Mouse (Mus musculus): Measurements from ENCODE around the gene Rps13. TPM values are rescaled to one million over a fixed set of nuclear protein-coding genes. Genes with fewer than 3 reads are reported as not detected.

Rps13 gene
- total RNA-seq, 1 experiment from 2014 or later: 444 TPM

- no peak for DNase-seq
Measured at GRCm38 (mm10) chr7:116292377-116292776, 41.6 kb downstream of the Rps13 start.

GRCm38 (mm10) chr7:116290559-116290958, 43.4 kb downstream of the Rps13 start:
- no peak for DNase-seq

GRCm38 (mm10) chr7:116288996-116289395, 45.0 kb downstream of the Rps13 start:
- DNase-seq: no peak

- DNase-seq: no peak
Measured at GRCm38 (mm10) chr7:116287959-116288358, 46.0 kb downstream of the Rps13 start.

- no peak for DNase-seq
Measured at GRCm38 (mm10) chr7:116286611-116287355, 47.2 kb downstream of the Rps13 start.

DNA sequence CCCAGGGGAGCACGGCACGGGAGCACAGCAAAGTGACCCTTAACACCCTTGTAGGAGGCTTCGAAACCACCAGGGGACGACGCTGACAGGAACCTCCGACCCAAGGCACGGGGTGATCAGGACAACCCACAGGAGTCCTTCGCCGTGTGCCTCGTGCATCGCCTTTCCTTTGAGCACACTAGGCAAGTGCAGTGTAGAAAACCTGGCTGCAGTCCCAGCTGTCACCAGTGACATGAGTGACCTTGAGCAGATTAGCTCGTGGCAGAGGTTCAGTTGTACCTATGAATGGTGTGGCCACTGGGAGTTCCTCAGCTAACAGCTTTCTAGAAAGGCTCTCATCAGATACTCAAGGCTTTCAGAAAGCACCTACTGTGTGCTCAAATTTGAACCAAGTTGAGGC, 47.8 kb downstream of the Rps13 start:
- DNase-seq: peak; percentile 76

GRCm38 (mm10) chr7:116285216-116285615, 48.8 kb downstream of the Rps13 start:
- no peak for DNase-seq

- no peak for DNase-seq
Measured at GRCm38 (mm10) chr7:116282755-116283154, 51.2 kb downstream of the Rps13 start.

Other genes starting within 250 kb of the Rps13 start
- gene Gm4353, start 249.6 kb downstream of the Rps13 start, total RNA-seq (2021): 3.9 and 4.2 TPM in 2 replicates
- 16.9 and 28.0 TPM in 2 replicates for gene Plekha7, start 25.8 kb downstream of the Rps13 start, total RNA-seq (2021)
- 25.5 and 34.0 TPM in 2 replicates for gene Pik3c2a, start 109.3 kb upstream of the Rps13 start, total RNA-seq (2021)
- 16.7 and 21.8 TPM in 2 replicates for gene Nucb2, start 170.2 kb upstream of the Rps13 start, total RNA-seq (2021)